In genomic region chr19:29648550-29648914, GRCm38 (mm10) we compare ENCODE assay signal across 9 mouse cellular contexts. TPM values are rescaled to one million over a fixed set of nuclear protein-coding genes. Genes with fewer than 3 reads are reported as not detected.
DNase-seq lines count a peak whose midpoint lies in the region; ATAC-seq lines count a peak whose summit lies in the region.
"Had no signal": no experiment of that assay in that cellular context is flagged by ENCODE, and none has a peak within 500 bp of the region (broad histone marks: within the 10 kb centered on the region; RNA-seq: fewer than 3 reads in every experiment).

No protein-coding gene starts in this region.

- no peak overlapping the region for H3K27ac ChIP-seq in limb, embryonic 15.5 days
- peak overlapping the region; percentile 25; the same call in 1 of the 2 replicates for H3K27ac ChIP-seq in stomach, embryonic 16.5 days (ENCODE audit: low read length)

- no peak overlapping the region for H3K9ac ChIP-seq in limb, embryonic 15.5 days
- H3K9ac ChIP-seq in stomach, embryonic 16.5 days (ENCODE audit: low read length): peak overlapping the region; percentile 34; the same call in 1 of the 2 replicates

- peak overlapping the region; percentile 61 for H3K4me2 ChIP-seq in limb, embryonic 15.5 days
- peak overlapping the region; percentile 59 for H3K4me2 ChIP-seq in stomach, embryonic 16.5 days (ENCODE audit: low read depth, low read length)

- H3K4me3 ChIP-seq in erythroblast, embryonic 14.5 days (replicated peaks): peak overlapping the region; percentile 87
- peak overlapping the region; percentile 99 for H3K4me3 ChIP-seq in megakaryocyte, embryonic 14.5 days (replicated peaks)
- H3K4me3 ChIP-seq in limb, embryonic 15.5 days: peak overlapping the region; percentile 88
- peak overlapping the region; percentile 63 for H3K4me3 ChIP-seq in stomach, embryonic 16.5 days (replicated peaks; ENCODE audit: low read length)

- no peak for ATAC-seq in erythroblast, adult 5-6 weeks (replicated peaks; ENCODE audit: low FRiP score, poor library complexity, severe bottlenecking)
- ATAC-seq in megakaryocyte, adult 5-6 weeks (ENCODE audit: poor library complexity, severe bottlenecking): no peak
- no peak for ATAC-seq in limb, embryonic 15.5 days (ENCODE audit: insufficient number of reproducible peaks, low FRiP score, low TSS enrichment, low read depth)
- no peak; the same call in 1 of the 2 replicates for ATAC-seq in stomach, embryonic 16.5 days (ENCODE audit: insufficient read depth, low FRiP score)

- peaks cover 2% of the 10 kb centered on the region for H3K9me3 ChIP-seq in erythroblast, embryonic 14.5 days (ENCODE audit: control insufficient read depth, low read length)
- peaks cover 23% of the 10 kb centered on the region for H3K9me3 ChIP-seq in megakaryocyte, embryonic 14.5 days
- H3K9me3 ChIP-seq in limb, embryonic 15.5 days: no peaks in the 10 kb centered on the region
- no peaks in the 10 kb centered on the region for H3K9me3 ChIP-seq in stomach, embryonic 16.5 days (replicated peaks; ENCODE audit: control insufficient read depth, low read length)

- H3K4me1 ChIP-seq in erythroblast, embryonic 14.5 days (ENCODE audit: control insufficient read depth): peaks cover 45% of the 10 kb centered on the region
- H3K4me1 ChIP-seq in megakaryocyte, embryonic 14.5 days: peaks cover 18% of the 10 kb centered on the region
- H3K4me1 ChIP-seq in limb, embryonic 15.5 days: peaks cover 5% of the 10 kb centered on the region
- peaks cover 2% of the 10 kb centered on the region; the same call in 1 of the 2 replicates for H3K4me1 ChIP-seq in stomach, embryonic 16.5 days (ENCODE audit: control insufficient read depth, insufficient read depth, low read length)

- H3K36me3 ChIP-seq in erythroblast, embryonic 14.5 days (ENCODE audit: control insufficient read depth): peaks cover 31% of the 10 kb centered on the region
- peaks cover 16% of the 10 kb centered on the region for H3K36me3 ChIP-seq in megakaryocyte, embryonic 14.5 days (replicated peaks; ENCODE audit: low read length)
- peaks cover 6% of the 10 kb centered on the region; the same call in 1 of the 2 replicates for H3K36me3 ChIP-seq in limb, embryonic 15.5 days
- peaks cover 5% of the 10 kb centered on the region; the same call in 1 of the 2 replicates for H3K36me3 ChIP-seq in stomach, embryonic 16.5 days (ENCODE audit: control insufficient read depth, insufficient read depth, low read length)

- 24% methylated on average over 4 of the region's 4 CpGs for WGBS in limb, embryonic 15.5 days
- 28% methylated on average over 4 of the region's 4 CpGs for WGBS in stomach, embryonic 16.5 days

- H3K27me3 ChIP-seq in erythroblast, embryonic 14.5 days (ENCODE audit: control insufficient read depth): peaks cover 4% of the 10 kb centered on the region
- H3K27me3 ChIP-seq in megakaryocyte, embryonic 14.5 days (replicated peaks): peaks cover 11% of the 10 kb centered on the region
- H3K27me3 ChIP-seq in limb, embryonic 15.5 days: no peaks in the 10 kb centered on the region
- H3K27me3 ChIP-seq in stomach, embryonic 16.5 days (ENCODE audit: control insufficient read depth, insufficient read depth, low read length): no peaks in the 10 kb centered on the region

- DNase-seq in layer of hippocampus, adult 18-20 months (ENCODE audit: low spot score in 2 of 2): no peak
- DNase-seq in natural killer cell, adult 2 months (ENCODE audit: low spot score in 2 of 2): no peak

RNA-seq across cellular contexts. Expression of gene Ermp1, which starts 0.3 kb away (rescaled TPM):
- polyA plus RNA-seq in erythroblast, embryonic 14.5 days (2012): 0.43 and 0.45 TPM in 2 replicates
- total RNA-seq in erythroblast, adult 5-6 weeks (2015; ENCODE audit: low replicate concordance): 10.0 and 14.4 TPM in 2 replicates
- 8.4 and 12.0 TPM in 2 replicates for total RNA-seq in erythroblast, adult 5-6 weeks (2017; ENCODE audit: low replicate concordance)
- polyA plus RNA-seq in megakaryocyte, embryonic 14.5 days (2012; ENCODE audit: insufficient read depth, low replicate concordance): 0.92 and 1.5 TPM in 2 replicates
- 17.5 and 18.6 TPM in 2 replicates for total RNA-seq in megakaryocyte, adult 5-6 weeks (2015)
- 24.0 and 25.9 TPM in 2 replicates for total RNA-seq in megakaryocyte, adult 5-6 weeks (2017)
- polyA plus RNA-seq in limb, embryonic 15.5 days (2015; fragmentation: Nextera tagmentation; extraction: Ambion mirVana): 16.9 and 21.5 TPM in 2 replicates
- 17.2 and 17.9 TPM in 2 replicates for polyA plus RNA-seq in stomach, embryonic 16.5 days (2015; fragmentation: Nextera tagmentation; extraction: Ambion mirVana)
- total RNA-seq in layer of hippocampus, adult 18-20 months (2021): 10 to 100 TPM; 52.2 to 58.4 TPM

RNA-seq across cellular contexts. Expression of gene Mlana, which starts 49.1 kb away (rescaled TPM):
- not detected in 2 replicates for polyA plus RNA-seq in erythroblast, embryonic 14.5 days (2012)
- total RNA-seq in erythroblast, adult 5-6 weeks (2015; ENCODE audit: low replicate concordance): not detected in 2 replicates
- total RNA-seq in erythroblast, adult 5-6 weeks (2017; ENCODE audit: low replicate concordance): not detected in 2 replicates
- not detected in 2 replicates for polyA plus RNA-seq in megakaryocyte, embryonic 14.5 days (2012; ENCODE audit: insufficient read depth, low replicate concordance)
- total RNA-seq in megakaryocyte, adult 5-6 weeks (2015): not detected in 2 replicates
- not detected in 2 replicates for total RNA-seq in megakaryocyte, adult 5-6 weeks (2017)
- polyA plus RNA-seq in limb, embryonic 15.5 days (2015; fragmentation: Nextera tagmentation; extraction: Ambion mirVana): 1.6 and 1.7 TPM in 2 replicates
- not detected in 2 replicates for polyA plus RNA-seq in stomach, embryonic 16.5 days (2015; fragmentation: Nextera tagmentation; extraction: Ambion mirVana)
- under 1 TPM in 1 of 2 experiments, not detected in 1; 0.63 TPM for total RNA-seq in layer of hippocampus, adult 18-20 months (2021)
- polyA plus RNA-seq: large intestine, adult 2 months had no signal
